Mouse (Mus musculus) T-cell, adult 2 months (primary cell): ENCODE results near the gene Gm9844.
"Not testable (repeated sequence)": the region's sequence is repeated elsewhere in the genome, so short reads cannot be mapped to it uniquely, and the experiment has no call there.

Source experiments
- DNase-seq: peaks from one replicate; pipeline ENCODE4 v3.0.0; 2022; ENCODE audit warnings: low spot score

Gene Gm9844

DNA sequence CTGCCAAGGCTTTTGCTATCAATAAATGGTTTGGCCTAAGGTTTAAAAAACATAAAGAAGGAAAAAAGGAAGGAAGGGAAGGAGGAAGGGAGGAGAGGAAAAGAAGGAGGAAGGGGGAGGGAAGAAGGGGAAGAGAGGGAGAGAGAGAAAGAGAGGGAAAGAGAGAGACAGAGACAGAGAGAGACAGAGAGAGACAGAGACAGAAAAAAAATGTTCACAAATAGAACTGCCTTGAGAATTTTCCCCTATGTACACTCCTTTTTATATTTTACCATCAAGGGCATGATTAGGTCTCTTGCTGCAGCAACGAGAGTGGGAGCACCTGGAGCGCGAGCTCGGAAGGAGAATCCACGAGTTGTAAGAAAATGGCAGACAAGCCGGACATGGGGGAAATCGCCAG is at the start of gene Gm9844:
Gm9844 (plus strand) TSS at position 301 of the 400 bp plus-strand sequence.
- DNase-seq: no peak

DNA sequence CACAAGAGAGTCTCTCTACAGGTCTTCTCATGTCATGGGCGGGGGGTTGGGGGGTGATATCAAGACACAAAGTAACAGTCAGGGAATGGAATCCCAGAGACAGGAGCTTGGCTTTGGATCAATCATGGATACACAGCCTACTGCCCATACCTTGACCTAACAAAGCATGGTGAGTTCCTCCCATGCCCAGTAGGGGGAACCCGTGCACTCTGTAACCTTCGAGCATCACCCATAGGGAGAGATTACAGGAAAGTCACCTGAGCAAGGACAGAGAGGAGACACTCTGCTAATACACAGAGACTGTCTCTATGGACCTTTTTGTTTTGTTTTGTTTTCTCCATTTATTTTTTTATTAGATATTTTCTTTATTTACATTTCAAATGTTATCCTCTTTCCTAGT is 44.5 kb upstream of the Gm9844 start:
- DNase-seq: peak; percentile 74

DNA sequence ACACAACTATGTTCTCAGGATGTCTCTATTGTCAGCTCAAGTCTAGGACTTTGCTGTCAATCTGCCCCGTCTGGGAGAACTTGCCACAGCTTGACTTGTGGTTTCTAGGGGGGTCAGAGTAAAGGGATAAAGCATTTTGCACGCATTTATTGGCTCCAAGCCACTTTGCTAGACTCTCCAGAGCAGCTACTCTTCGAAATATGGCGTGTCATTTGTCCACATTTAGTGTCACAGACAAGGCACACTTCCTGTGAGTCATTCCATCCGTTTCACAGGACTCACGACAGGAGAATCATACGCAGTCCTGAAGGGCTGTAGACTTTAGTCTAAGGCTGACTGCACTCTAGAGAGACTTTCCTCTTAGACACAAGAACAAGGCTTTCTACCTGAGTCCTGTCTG is 37.6 kb upstream of the Gm9844 start:
- DNase-seq: no peak

DNA sequence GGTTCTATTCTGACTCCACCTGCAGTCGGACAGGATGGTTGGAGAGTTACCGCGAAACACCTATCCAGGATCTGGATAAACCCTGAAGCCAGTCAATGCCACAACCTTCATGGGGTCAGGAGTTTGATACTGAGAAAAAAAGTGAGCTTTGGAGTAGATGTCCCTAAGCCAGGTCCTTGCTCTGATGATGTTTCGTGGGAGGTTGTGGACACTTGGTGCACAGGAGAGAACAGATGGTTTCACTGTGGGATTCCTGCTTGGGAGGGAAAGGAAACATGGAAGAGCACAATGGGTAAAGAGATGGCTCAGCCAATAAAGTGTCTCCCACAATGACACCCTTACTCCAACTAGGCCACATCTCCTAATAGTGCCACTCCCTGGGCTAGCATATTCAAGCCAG is 34.8 kb upstream of the Gm9844 start:
- no peak for DNase-seq

DNA sequence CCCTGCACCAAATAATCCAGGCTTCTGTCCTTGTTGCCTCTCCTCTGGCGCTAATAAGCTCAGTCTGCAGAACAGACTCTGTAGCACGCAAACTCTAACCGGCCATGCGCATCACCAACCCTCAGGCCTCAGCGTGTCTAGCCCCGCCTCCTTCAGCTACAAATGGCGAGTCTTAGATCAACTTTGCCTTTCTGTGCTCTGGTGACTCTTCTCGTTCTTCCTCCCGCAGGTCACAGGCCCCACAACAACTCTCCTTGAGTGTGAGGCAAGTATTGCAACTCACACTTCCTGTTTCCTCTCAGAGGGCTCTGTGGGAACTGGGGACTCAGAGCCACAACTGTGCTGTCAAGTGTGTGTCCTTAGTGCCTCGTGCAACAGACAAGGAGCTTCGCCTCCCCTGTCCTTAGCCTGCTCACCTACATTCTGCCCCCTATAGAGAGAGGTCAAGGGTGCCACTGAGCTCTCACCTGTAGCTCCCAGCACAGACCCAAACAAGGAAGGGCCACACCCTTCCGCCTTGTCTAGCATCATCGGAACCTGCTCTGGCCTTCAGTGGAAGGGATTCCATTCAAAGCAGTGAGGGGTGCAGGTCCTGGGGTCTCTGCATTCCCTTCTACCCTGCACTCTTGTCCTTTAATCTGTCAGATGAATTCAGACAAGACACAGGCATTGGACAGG is 23.1 kb upstream of the Gm9844 start:
- DNase-seq: peak; percentile 24

DNA sequence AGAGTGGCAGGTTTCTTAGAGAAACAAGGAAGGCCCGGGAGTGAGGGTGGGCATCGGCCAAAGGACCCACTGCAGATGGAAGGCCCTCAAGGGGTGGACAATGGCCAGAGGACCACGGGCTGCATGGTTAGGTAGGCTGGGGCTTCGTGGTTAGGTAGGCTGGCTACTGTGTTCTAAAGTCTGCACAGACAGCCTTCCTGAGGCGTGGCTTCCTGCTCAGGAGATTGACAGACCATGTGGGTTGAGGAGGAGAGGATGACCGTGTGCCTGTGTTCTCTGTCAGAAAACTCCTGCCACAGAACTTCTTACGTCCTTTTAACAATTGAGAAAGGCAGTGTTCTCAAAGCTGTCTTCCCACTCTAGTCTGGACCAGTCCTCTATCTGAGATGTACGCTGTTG is 22.6 kb upstream of the Gm9844 start:
- DNase-seq: peak; percentile 21

DNA sequence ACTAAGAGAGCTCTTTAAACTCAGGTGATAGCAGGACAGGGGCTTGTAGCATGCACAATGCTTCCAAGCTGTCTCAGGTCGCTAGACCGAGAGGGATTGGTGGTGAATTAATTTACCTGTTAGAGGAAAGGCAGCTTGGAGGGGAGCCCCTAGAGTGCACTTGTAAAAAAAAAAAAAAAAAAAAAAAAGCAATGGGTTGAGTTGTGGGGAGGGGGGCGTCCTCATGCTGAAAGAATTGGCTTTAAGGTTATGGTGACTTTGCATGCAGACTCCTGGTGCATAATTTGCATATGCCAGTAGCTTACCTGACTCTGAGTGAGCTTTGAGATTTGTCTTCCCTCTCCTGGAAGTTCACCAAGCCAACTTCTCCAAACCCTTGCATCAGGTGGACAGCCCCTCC is 21.7 kb upstream of the Gm9844 start:
- no peak for DNase-seq

DNA sequence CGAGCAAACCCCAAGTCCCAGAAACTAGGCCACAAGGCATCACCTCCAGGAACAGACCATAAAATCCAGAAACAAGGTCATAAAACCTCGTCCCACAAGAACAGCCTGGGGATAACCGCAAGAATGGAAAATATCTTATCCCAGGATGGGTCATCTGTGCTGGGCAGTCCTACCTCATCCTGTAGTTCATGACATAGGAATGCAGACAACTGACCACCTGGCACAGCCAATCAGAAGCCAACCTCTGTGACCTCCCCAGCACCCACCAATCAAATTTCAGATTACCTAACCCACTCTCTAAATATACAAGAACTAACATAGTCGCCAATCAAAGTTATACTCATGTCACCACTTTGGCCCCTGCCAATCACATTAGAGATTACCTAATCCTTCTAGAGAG is 21.0 kb upstream of the Gm9844 start:
- no peak for DNase-seq

DNA sequence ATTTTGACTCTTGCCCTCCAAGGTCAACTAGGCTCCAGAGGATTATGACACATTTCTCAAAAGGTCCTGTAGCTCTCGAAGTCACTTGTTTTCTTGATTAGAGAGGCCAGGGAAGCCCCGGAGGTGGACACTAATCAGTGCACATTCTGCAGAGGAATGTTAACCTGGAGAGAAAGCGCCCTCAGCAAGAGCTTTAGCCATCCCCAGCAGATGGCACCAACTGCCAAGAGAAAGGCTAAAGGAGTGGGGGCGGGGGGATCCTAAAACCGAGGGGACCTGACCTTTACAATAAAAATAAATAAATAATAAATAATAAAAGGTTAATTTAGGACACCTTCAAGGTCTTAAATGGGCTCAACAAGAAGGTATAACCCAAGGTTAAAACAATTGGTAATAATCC is 17.9 kb upstream of the Gm9844 start:
- DNase-seq: no peak

DNA sequence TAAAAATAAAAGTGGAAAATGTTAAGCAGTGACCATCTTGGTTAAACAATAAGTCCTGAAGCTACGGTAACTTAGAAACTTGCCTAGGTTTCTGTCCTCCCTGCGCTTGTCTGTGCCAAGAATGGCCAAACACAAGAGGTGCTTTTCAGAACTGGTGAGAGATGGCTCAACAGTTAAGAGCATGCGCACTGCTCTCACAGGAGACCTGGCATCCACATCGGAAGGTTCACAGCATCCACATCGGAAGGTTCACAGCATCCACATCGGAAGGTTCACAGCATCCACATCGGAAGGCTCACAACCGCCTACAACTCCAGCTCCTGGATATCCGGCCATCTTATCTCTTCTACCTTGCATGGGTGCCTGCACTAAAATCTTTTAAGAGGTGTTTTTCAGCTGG is 16.8 kb upstream of the Gm9844 start:
- DNase-seq: no peak

DNA sequence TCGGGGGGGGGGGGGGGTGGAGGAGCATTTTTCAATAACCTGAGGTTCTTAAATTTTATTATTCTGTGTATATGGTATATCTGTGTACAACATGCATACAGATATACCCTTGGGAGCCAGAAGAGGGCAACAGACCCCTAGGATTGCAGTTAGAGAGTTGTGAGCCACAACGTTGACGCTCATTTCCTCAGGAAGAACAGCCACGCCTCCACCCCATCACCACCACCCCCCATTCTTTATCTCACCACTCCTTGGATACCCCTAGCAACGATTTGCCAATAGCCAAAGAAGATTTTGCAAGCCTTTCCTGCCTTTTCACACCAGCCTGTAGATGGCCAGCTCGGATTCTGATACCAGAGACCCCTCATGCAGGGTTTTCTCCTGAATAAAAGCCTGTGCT is 16.3 kb upstream of the Gm9844 start:
- peak; percentile 12 for DNase-seq

DNA sequence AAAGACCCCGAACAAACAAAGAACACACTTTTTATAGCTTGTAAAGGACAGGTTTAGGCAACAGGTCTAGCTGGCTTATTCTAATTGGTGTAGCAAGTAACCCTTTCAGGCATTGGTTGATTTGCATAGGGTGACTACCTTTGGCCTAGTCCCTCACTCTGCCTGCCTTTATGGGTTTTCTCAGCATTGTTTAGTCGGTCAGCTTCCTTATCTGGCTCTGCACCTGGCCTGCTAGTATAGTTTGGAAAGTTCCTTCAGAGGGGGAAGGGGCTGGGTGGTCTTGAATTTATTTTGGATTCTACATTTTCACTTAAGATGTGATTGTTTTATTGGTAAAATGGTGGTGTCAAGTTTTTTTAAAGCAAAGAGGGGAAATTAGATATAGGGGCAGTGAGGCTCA is 15.4 kb upstream of the Gm9844 start:
- DNase-seq: not testable (repeated sequence)

DNA sequence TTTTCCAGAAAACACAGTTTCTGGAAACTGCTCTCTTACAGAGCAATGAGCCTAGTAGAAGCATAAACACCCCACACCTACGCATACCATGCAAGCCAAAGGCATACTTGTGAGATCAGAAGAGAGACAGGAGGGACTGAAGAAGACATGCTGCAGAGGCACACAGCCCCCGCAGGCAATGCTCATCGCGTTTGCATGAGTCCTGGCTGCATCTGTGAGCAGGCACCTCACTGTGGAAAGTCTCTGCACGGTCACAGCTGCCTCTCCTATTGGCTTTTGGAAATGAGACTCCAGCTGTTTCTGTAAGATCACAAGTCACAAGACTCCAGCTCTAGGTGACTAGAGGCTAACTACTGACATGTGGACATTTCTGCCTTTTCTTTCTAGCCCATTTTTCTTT is 11.9 kb upstream of the Gm9844 start:
- DNase-seq: no peak

DNA sequence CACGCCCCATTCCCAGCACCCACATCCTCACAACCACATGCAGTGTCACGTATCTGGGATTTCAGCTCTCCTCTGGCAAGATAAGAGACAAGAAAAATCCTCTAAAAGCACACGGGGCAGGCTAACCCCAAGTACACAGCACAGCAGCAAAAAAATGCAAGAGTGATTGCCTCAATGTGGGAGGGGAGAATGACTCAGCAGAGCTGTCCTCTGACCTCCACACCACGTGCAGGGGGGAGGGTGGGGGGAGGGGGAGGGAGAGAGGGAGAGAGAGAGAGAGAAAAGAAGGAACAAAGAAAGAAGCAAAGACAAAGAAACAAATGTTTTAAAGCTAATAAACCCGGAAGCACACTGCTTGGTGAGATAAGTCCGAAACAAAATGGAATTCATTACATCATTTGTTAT is 11.1 kb upstream of the Gm9844 start:
- no peak for DNase-seq

DNA sequence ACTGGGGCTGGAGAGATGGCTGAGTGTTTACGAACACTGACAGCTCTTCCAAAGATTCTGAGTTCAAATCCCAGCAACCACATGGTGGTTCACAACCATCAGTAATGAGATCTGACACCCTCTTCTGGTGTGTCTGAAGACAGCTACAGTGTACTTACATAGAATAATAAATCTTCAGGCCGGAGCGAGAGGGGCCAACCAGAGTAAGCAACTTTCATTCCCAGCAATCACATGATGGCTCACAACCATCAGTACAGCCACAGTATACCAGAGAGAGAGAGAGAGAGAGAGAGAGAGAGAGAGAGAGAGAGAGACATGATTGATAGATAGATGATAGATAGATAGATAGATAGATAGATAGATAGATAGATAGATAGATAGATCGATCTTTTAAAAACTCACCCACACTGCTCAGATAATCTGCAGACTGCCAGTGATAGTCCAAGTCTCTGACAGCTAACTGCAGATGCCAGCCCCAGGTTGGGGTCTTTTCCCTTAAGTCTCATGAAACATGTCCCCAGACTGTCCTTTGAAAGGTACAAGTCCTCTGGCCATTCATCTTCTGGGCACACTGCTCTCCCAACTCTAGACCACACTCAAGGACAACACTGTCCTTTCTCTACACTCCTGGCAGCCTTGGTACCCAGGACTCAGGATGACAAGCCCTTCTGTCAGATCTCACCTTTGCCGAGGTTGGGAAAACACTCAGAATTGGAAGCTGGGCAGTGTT is 10.3 kb upstream of the Gm9844 start:
- no peak for DNase-seq

DNA sequence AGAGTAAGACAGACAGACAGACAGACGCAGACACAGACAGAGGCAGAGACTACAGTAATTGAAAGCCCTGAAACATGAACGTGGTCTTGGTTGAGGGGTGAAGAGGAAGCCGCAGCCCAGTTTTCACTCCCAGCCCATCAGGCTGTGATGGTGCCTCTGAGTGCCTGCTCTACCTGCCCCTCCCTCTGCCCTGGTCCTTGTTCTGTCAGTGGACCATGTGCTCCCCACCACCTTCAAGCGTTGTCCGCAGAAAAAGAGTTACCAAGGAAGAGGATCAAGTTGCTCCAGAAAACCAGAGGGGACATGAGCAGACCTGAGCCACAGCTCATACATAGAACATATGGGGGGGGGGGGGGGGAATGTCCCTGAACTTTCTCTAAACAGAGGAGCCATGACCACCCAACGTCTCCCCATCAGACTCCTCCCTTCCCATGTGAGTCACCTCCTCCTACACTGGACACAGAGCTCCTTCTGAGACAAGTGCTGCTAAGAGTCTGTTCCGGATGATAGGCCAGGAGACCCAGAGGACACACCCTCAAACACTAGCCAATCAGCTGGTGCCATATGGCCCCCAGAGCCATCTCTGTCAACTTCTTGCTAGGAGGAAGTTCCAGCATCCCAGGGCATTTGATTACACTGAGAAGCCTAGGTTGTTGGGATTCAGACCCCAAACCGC is 9.3 kb upstream of the Gm9844 start:
- no peak for DNase-seq

DNA sequence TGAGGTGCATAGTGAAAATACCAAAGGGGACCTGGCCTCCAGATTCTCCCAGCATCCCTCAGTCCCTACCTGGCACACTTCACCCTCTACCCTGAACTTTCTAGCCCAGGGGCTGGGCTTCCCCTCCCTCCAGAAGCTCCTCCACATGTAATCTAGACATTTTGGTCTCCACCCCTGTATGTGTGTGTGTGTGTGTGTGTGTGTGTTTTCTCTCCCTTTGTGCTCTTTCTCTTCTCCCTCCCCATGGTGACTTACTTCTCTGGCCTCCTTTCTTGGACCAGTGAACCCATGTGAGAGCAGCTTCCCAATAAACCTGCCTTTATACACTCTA is 8.8 kb upstream of the Gm9844 start:
- DNase-seq: no peak

DNA sequence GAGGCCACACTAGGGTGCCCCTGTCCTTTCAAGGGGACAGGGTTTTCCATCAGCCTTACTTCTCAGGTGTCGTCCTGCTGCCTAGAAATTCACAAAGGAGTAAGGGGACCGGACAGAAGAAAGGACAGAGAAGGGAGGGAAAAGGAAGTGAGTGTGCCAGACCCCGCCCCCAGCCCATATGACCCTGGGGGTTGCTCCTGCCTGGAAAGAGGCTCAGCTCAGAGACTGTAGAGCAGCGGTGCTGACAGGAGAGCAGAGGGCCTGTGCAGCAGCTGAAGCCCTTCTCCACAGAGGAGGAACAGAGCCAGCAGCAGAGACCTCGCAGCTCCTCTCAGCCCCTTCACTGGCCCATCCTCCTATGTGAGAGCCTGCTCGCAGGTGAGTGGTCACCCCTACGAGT is 8.3 kb upstream of the Gm9844 start:
- DNase-seq: no peak

DNA sequence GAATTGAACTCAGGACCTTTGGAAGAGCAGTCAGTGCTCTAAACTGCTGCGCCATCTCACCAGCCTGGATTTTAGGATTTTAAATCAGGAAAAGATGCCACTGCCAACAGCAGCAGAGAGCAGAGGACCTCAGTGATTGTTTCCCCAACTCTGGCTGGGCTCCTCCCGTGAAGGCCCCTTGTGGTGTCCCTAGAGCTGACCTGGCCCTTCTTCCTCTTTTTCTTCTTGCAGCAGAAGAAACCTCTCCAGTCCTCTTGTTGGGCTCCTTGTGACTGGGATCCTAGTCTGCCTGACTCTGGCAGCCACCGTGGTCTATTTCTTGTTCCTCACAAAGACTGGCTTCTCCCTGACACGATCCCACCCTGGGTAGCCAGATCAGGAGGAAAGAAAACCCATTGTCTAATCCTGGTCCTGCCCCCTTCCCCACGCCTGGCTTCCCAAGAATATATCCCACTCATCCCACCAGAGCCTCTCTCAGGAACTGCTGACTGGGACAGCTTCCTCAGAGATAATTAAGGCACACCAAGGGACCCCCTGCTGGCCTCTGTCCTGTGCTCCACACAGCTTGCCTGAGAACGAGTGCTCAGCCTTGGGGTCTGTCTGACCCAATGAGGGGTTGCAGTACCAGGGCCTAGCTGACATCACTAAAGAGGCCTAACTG is 5.4 kb upstream of the Gm9844 start:
- DNase-seq: no peak

DNA sequence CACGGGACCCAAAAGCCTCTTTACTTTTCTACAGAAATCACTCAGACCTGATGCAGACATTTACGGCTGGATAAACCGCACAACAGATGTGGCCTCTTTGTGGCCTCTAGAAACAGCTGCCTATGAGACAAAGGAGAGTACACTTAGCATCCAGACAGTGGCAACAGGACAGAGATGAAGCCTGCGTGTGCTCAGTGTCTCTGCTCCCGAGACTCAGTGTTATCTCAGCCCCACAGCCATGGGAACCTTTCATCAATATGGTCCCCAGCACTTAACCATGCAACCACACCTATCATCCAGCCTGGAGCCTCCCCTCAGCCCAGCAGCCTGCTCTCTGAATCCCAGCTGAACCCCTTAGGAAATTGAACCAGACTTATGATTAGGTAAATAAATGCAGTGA is 2.8 kb upstream of the Gm9844 start:
- no peak for DNase-seq

DNA sequence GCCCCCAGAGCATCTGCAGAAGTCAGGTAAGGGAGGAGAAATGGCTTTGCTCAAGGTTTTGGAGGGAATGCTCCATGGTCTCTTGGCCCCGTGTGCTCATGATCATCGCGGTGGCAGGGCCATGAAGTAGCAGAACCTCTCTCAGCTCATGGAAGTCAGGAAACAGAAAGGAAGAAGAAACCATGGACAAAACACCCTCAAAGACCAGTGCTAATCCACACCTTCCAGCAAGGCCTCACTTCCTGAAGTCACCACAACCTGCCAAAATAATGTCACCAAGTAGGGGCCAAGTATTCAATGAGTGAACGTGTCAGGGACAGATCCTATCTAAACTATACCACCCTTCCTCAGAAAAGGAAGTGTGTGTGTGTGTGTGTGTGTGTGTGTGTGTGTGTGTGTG is 840 bp downstream of the Gm9844 start:
- DNase-seq: no peak

DNA sequence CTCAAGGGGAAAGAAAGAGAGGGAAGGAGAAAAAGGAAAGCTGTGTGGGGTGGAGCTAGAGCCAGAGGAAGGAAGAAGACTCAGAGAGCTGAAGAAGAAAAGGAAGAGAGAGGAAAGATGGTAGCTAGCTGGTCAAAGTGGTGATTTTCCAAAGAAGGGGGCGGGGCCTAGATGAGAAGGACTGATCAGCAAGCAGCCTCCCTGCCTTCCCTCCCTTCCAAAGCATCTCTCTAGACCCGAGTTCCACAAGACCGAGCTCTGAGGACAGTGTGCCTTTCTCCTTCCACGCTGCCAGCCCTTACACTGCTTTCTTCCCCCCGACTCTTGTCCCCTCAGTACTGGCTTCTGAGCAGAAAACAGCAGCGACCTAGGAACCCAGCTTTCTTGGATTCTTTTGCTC is 2.1 kb downstream of the Gm9844 start:
- no peak for DNase-seq

DNA sequence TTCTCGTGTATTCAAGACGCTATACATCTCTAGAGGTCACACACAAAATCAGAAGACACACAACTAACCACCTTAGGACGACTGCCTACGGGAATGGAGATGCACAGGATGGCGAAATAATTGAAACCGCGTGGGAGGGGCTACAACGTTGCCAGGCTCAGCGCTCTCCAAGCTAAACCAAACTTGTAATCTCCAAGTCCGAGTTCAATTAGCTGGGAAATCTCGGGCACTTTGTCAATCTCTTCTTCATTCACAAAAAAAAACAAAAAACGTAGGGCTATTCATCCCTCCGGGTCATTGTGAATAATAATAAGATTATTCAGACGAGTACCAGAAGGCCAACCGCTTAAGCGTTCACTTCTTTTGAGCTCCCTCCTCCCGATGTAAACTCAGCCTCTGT is 7.1 kb downstream of the Gm9844 start:
- DNase-seq: no peak
